Mouse (Mus musculus) thymus, adult 2 months (tissue): Measurements from ENCODE around the gene Edn3. TPM values are rescaled to one million over a fixed set of nuclear protein-coding genes. Genes with fewer than 3 reads are reported as not detected.

Experiments
- DNase-seq: peaks from one replicate; pipeline ENCODE4 v3.0.0; 2021
- H3K27ac ChIP-seq: fragments of 200-500 bp; 2 replicates; pipeline ENCODE4 v1.5.1; 2012; ENCODE audit warnings: low read length, control low read depth; ENCODE audit not compliant: control insufficient read depth, insufficient read depth
- H3K27me3 ChIP-seq: fragments of 200-500 bp; 2 replicates; pipeline ENCODE4 v1.6.1; 2012; ENCODE audit warnings: mild to moderate bottlenecking, low read length, moderate library complexity, mixed read lengths; ENCODE audit not compliant: control insufficient read depth, insufficient read depth
- H3K36me3 ChIP-seq: fragments of 200-500 bp; 2 replicates; pipeline ENCODE4 v1.6.1; 2012; ENCODE audit warnings: mild to moderate bottlenecking, low read length, moderate library complexity; ENCODE audit not compliant: control insufficient read depth, insufficient read depth
- H3K4me1 ChIP-seq: fragments of 200-500 bp; replicated peaks from 2 replicates; pipeline ENCODE4 v1.6.1; 2012; ENCODE audit warnings: low read length; ENCODE audit not compliant: control insufficient read depth, insufficient read depth
- H3K4me3 ChIP-seq: fragments of 200-500 bp; 2 replicates; pipeline ENCODE4 v1.5.1; 2012; ENCODE audit warnings: mild to moderate bottlenecking, low read length, control low read depth, moderate library complexity; ENCODE audit not compliant: control insufficient read depth, insufficient read depth
- CTCF ChIP-seq: fragments of 200-500 bp; IDR thresholded peaks from 2 replicates; pipeline ENCODE4 v1.5.1; 2012; ENCODE audit warnings: mild to moderate bottlenecking, control low read depth, low read length, moderate library complexity, borderline replicate concordance; ENCODE audit not compliant: control insufficient read depth, poor library complexity, insufficient read depth; ENCODE audit errors: extremely low read depth
- POLR2A ChIP-seq: fragments of 200-500 bp; IDR thresholded peaks from 2 replicates; pipeline ENCODE4 v1.6.1; 2012; ENCODE audit warnings: mild to moderate bottlenecking, low read length, control low read depth, moderate library complexity; ENCODE audit not compliant: control insufficient read depth, poor library complexity, insufficient read depth; ENCODE audit errors: extremely low read depth
- WGBS: fragments of 180-500 bp; shearing (Covaris S2); methylation state at CpG from one replicate; pipeline ENCODE4 v1.1.7; 2018; 5-methylcytosine and 5-hydroxymethylcytosine counted together
- polyA plus RNA-seq: library from polyadenylated mRNA; depleted of rRNA; stranded (reverse); fragments of >200 nt; gene quantifications from 2 replicates; pipeline ENCODE4 v1.2.3, GENCODE M21; 2012

Gene Edn3
- polyA plus RNA-seq, 1 experiment, result 0.08 TPM

GRCm38 (mm10) chr2:174762310-174762709 lies 1.9 kb downstream of the Edn3 start:
- Histone ChIP-seq H3K4me1 (no peaks in the 10 kb centered on the region), H3K36me3 (no peaks in the 10 kb centered on the region), H3K27ac (no peak overlapping the region), H3K4me3 (no peak overlapping the region), H3K27me3 (no peaks in the 10 kb centered on the region)
- TF ChIP-seq POLR2A (no peak), CTCF (no peak)
- WGBS, result 98% methylated on average over 2 of the region's 2 CpGs
- no peak for DNase-seq

- WGBS, result 91% methylated on average over 7 of the region's 7 CpGs
- H3K27ac ChIP-seq, result no peak overlapping the region
- DNase-seq, result no peak
- no peaks in the 10 kb centered on the region for H3K27me3 ChIP-seq
- no peak overlapping the region for H3K4me3 ChIP-seq
- TF ChIP-seq POLR2A (no peak), CTCF (no peak)
- no peaks in the 10 kb centered on the region for H3K36me3 ChIP-seq
- H3K4me1 ChIP-seq, result no peaks in the 10 kb centered on the region
Measured at GRCm38 (mm10) chr2:174768891-174769528, 8.6 kb downstream of the Edn3 start.

GRCm38 (mm10) chr2:174774177-174775111 lies 14.0 kb downstream of the Edn3 start:
- no peak for DNase-seq
- Histone ChIP-seq H3K36me3 (no peaks in the 10 kb centered on the region), H3K27ac (no peak overlapping the region), H3K4me1 (no peaks in the 10 kb centered on the region), H3K4me3 (no peak overlapping the region), H3K27me3 (no peaks in the 10 kb centered on the region)
- TF ChIP-seq CTCF, result no peak
- TF ChIP-seq POLR2A, result no peak
- WGBS, result 40% methylated on average over 10 of the region's 10 CpGs

- 92% methylated on average over 4 of the region's 4 CpGs for WGBS
- Histone ChIP-seq H3K27ac (no peak overlapping the region), H3K4me1 (no peaks in the 10 kb centered on the region), H3K36me3 (no peaks in the 10 kb centered on the region), H3K4me3 (no peak overlapping the region), H3K27me3 (no peaks in the 10 kb centered on the region)
- TF ChIP-seq POLR2A (no peak), CTCF (no peak)
- no peak for DNase-seq
Measured at GRCm38 (mm10) chr2:174782016-174782415, 21.6 kb downstream of the Edn3 start.

- H3K27me3 ChIP-seq, result no peaks in the 10 kb centered on the region
- WGBS, result 79% methylated on average over 5 of the region's 5 CpGs
- TF ChIP-seq CTCF (no peak), POLR2A (no peak)
Measured at GRCm38 (mm10) chr2:174782880-174783279, 22.5 kb downstream of the Edn3 start.

GRCm38 (mm10) chr2:174788830-174789229 lies 28.4 kb downstream of the Edn3 start:
- Histone ChIP-seq H3K27ac (no peak overlapping the region), H3K36me3 (no peaks in the 10 kb centered on the region), H3K4me1 (no peaks in the 10 kb centered on the region), H3K4me3 (no peak overlapping the region), H3K27me3 (no peaks in the 10 kb centered on the region)
- no peak for DNase-seq
- TF ChIP-seq CTCF, result no peak
- no peak for TF ChIP-seq POLR2A

More at GRCm38 (mm10) chr2:174782880-174783279, 22.5 kb downstream of the Edn3 start:
- no peak for DNase-seq
- Histone ChIP-seq H3K27ac (no peak overlapping the region), H3K4me1 (no peaks in the 10 kb centered on the region), H3K4me3 (no peak overlapping the region), H3K36me3 (no peaks in the 10 kb centered on the region)
